Mouse (Mus musculus): Measurements from ENCODE around the gene Pdilt.

GRCm38 (mm10) chr7:119526486-119526885 is 3.2 kb upstream of the Pdilt start:
- TF ChIP-seq CTCF (IDR thresholded peaks at IDR 0.05) (no peak), EP300 (IDR thresholded peaks at IDR 0.05) (no peak)

Measured in lung, postnatal 0 days (tissue).